Mouse (Mus musculus) layer of hippocampus, postnatal 36 days (tissue): Measurements from ENCODE around the gene Acyp1. TPM values are rescaled to one million over a fixed set of nuclear protein-coding genes. Genes with fewer than 3 reads are reported as not detected.
A peak's percentile ranks its signal among the peaks of the same experiment; 100 is the strongest.

Source experiments
- DNase-seq, 2 experiments: peaks; one replicate each; pipeline ENCODE4 v3.0.0; 2022
- total RNA-seq, 2 experiments: library from RNA; stranded (reverse); gene quantifications; 2 replicates each; pipeline ENCODE4 v1.2.3; 2021

Acyp1 gene
- total RNA-seq, result 10 to 100 TPM; 32.8 to 34.1 TPM

- DNase-seq, result no peak
These were observed at the start of gene Acyp1 for GRCm38 (mm10) chr12:85287809-85288485. Gene Acyp1 (minus strand): TSS chr12:85288438.

- DNase-seq, result no peak
These were observed 49.5 kb upstream of the Acyp1 start for GRCm38 (mm10) chr12:85337567-85338311.

- DNase-seq, result no peak
These were observed 41.9 kb upstream of the Acyp1 start for GRCm38 (mm10) chr12:85330153-85330552.

GRCm38 (mm10) chr12:85308651-85309050 lies 20.4 kb upstream of the Acyp1 start:
- DNase-seq, result no peak

- DNase-seq, result peak; percentile 77 to 80
These were observed 17.1 kb upstream of the Acyp1 start for GRCm38 (mm10) chr12:85305247-85305892.

- DNase-seq, result no peak
These were observed 16.5 kb upstream of the Acyp1 start for GRCm38 (mm10) chr12:85304725-85305124.

GRCm38 (mm10) chr12:85303256-85303655 lies 15.0 kb upstream of the Acyp1 start:
- no peak for DNase-seq

GRCm38 (mm10) chr12:85298835-85299180 lies 10.6 kb upstream of the Acyp1 start:
- no peak for DNase-seq

- DNase-seq, result no peak
These were observed 10.0 kb upstream of the Acyp1 start for GRCm38 (mm10) chr12:85298127-85298834.

- DNase-seq, result no peak
These were observed 9.2 kb upstream of the Acyp1 start for GRCm38 (mm10) chr12:85297345-85297997.

GRCm38 (mm10) chr12:85296915-85297314 lies 8.7 kb upstream of the Acyp1 start:
- DNase-seq, result no peak

- DNase-seq, result no peak
These were observed 7.3 kb upstream of the Acyp1 start for GRCm38 (mm10) chr12:85295506-85295905.

GRCm38 (mm10) chr12:85292906-85293305 lies 4.7 kb upstream of the Acyp1 start:
- no peak for DNase-seq

- no peak for DNase-seq
These were observed 4.0 kb upstream of the Acyp1 start for GRCm38 (mm10) chr12:85292288-85292687.

GRCm38 (mm10) chr12:85291541-85291940 lies 3.3 kb upstream of the Acyp1 start:
- no peak for DNase-seq

- no peak for DNase-seq
These were observed 2.4 kb upstream of the Acyp1 start for GRCm38 (mm10) chr12:85290633-85291032.

- DNase-seq, result no peak
These were observed 1.1 kb upstream of the Acyp1 start for GRCm38 (mm10) chr12:85289157-85290000.

GRCm38 (mm10) chr12:85288486-85289156 lies 383 bp upstream of the Acyp1 start, which contains the start of gene Zc2hc1c:
Gene Zc2hc1c (plus strand): TSS chr12:85288591.
- DNase-seq, result peak; percentile 58 to 68

GRCm38 (mm10) chr12:85286941-85287340 lies 1.3 kb downstream of the Acyp1 start:
- no peak for DNase-seq

- no peak for DNase-seq
These were observed 3.2 kb downstream of the Acyp1 start for GRCm38 (mm10) chr12:85284996-85285395.

- no peak for DNase-seq
These were observed 3.9 kb downstream of the Acyp1 start for GRCm38 (mm10) chr12:85284331-85284730.
